In the genomic region with DNA sequence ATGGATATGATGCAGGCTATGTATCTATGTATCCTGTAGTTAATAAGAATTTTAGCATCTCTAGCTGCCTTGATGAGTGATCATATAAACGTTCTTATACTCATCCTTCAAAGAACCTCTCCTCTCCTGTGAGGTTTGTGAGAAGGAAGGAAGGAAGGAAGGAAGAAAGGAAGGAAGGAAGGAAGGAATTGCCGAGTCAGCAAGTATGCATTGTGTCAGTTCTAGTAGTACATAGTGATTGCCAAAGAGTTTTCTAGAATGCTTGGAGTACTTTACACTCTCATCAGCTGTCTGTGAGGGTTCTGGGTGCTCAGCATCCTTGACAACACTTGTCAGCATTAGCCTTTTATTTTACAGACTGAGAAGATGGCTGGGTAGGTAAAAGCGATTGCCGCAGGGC, we compare ENCODE assay signal across 22 mouse cellular contexts.
A peak's percentile ranks its signal among the peaks of the same experiment; 100 is the strongest.
DNase-seq lines count a peak whose midpoint lies in the region; ATAC-seq and TF ChIP-seq lines count a peak whose summit lies in the region.
"Had no signal": no experiment of that assay in that cellular context is flagged by ENCODE, and none has a peak within 500 bp of the region (broad histone marks: within the 10 kb centered on the region; RNA-seq: fewer than 3 reads in every experiment).

No protein-coding gene starts in this region.

- 80% methylated on average over 4 of the region's 4 CpGs for WGBS in kidney, embryonic 14.5 days
- 85% methylated on average over 4 of the region's 4 CpGs for WGBS in limb, embryonic 12.5 days
- WGBS in limb, embryonic 10.5 days, result 93% methylated on average over 4 of the region's 4 CpGs
- WGBS in heart, embryonic 12.5 days, result 81% methylated on average over 4 of the region's 4 CpGs
- WGBS in midbrain, embryonic 16.5 days, result 87% methylated on average over 4 of the region's 4 CpGs

- peak overlapping the region; percentile 37; the same call in 1 of the 2 replicates for H3K27ac ChIP-seq in kidney, embryonic 14.5 days (ENCODE audit: low read depth, low read length)
- H3K27ac ChIP-seq in limb, embryonic 12.5 days, result 0 out of 2 replicates have a peak overlapping the region, but pooled peaks have one; percentile 29
- no peak overlapping the region for H3K27ac ChIP-seq in limb, embryonic 10.5 days
- H3K27ac ChIP-seq in ES-E14 (ENCODE audit: insufficient read depth, low read depth, low read length, poor library complexity, severe bottlenecking), result no peak overlapping the region
- H3K27ac ChIP-seq in heart, embryonic 12.5 days (ENCODE audit: poor library complexity, severe bottlenecking), result no peak overlapping the region
- H3K27ac ChIP-seq in midbrain, embryonic 16.5 days (ENCODE audit: low read length), result no peak overlapping the region
- H3K27ac ChIP-seq: embryonic facial prominence, embryonic 10.5 days; embryonic facial prominence, embryonic 12.5 days; forebrain, embryonic 13.5 days; forebrain, embryonic 15.5 days had no signal

- H3K9me3 ChIP-seq in kidney, embryonic 14.5 days (ENCODE audit: control insufficient read depth, low read length), result no peaks in the 10 kb centered on the region
- no peaks in the 10 kb centered on the region for H3K9me3 ChIP-seq in limb, embryonic 12.5 days
- H3K9me3 ChIP-seq in limb, embryonic 10.5 days (replicated peaks), result no peaks in the 10 kb centered on the region
- H3K9me3 ChIP-seq in ES-E14 (ENCODE audit: control insufficient read depth, insufficient read depth, low read depth, low read length), result no peaks in the 10 kb centered on the region
- no peaks in the 10 kb centered on the region for H3K9me3 ChIP-seq in heart, embryonic 12.5 days (replicated peaks)
- H3K9me3 ChIP-seq in midbrain, embryonic 16.5 days (replicated peaks; ENCODE audit: control insufficient read depth, low read length, poor library complexity, severe bottlenecking), result no peaks in the 10 kb centered on the region
- H3K9me3 ChIP-seq: embryonic facial prominence, embryonic 10.5 days; embryonic facial prominence, embryonic 12.5 days; forebrain, embryonic 13.5 days; forebrain, embryonic 15.5 days had no signal

- H3K4me2 ChIP-seq in kidney, embryonic 14.5 days (replicated peaks; ENCODE audit: low read depth, low read length), result no peak overlapping the region
- no peak overlapping the region for H3K4me2 ChIP-seq in limb, embryonic 12.5 days
- no peak overlapping the region for H3K4me2 ChIP-seq in heart, embryonic 12.5 days
- no peak overlapping the region for H3K4me2 ChIP-seq in midbrain, embryonic 16.5 days (ENCODE audit: low read length)
- H3K4me2 ChIP-seq: embryonic facial prominence, embryonic 12.5 days; forebrain, embryonic 13.5 days; forebrain, embryonic 15.5 days had no signal

- H3K4me3 ChIP-seq in kidney, embryonic 14.5 days (ENCODE audit: low read length), result no peak overlapping the region
- no peak overlapping the region for H3K4me3 ChIP-seq in limb, embryonic 12.5 days (replicated peaks)
- H3K4me3 ChIP-seq in limb, embryonic 10.5 days, result no peak overlapping the region
- no peak overlapping the region for H3K4me3 ChIP-seq in ES-E14 (ENCODE audit: insufficient read depth in 1 of 2, low read depth in 1 of 2, low read length in 2 of 2, poor library complexity in 1 of 2, severe bottlenecking in 1 of 2)
- no peak overlapping the region for H3K4me3 ChIP-seq in heart, embryonic 12.5 days
- no peak overlapping the region for H3K4me3 ChIP-seq in midbrain, embryonic 16.5 days (ENCODE audit: low read depth, low read length)
- H3K4me3 ChIP-seq: embryonic facial prominence, embryonic 10.5 days; embryonic facial prominence, embryonic 12.5 days; forebrain, embryonic 13.5 days; forebrain, embryonic 15.5 days had no signal

- in situ Hi-C loops in ES-E14 (cut with MboI; ENCODE audit: low sequenced_read_pairs in 2 of 2, unreplicated experiment in 2 of 2), result no loop called here

- H3K4me1 ChIP-seq in kidney, embryonic 14.5 days (ENCODE audit: control insufficient read depth, insufficient read depth, low read length), result peaks cover 58% of the 10 kb centered on the region
- H3K4me1 ChIP-seq in limb, embryonic 12.5 days (replicated peaks), result peaks cover 38% of the 10 kb centered on the region
- H3K4me1 ChIP-seq in limb, embryonic 10.5 days, result peaks cover 42% of the 10 kb centered on the region
- peaks cover 9 to 15% of the 10 kb centered on the region in 2 experiments; a peak in 2 of 4 replicates for H3K4me1 ChIP-seq in ES-E14 (ENCODE audit: control insufficient read depth in 2 of 2, insufficient read depth in 2 of 2, low read length in 2 of 2, poor library complexity in 1 of 2)
- peaks cover 73% of the 10 kb centered on the region for H3K4me1 ChIP-seq in heart, embryonic 12.5 days (replicated peaks)
- peaks cover 8% of the 10 kb centered on the region for H3K4me1 ChIP-seq in midbrain, embryonic 16.5 days (ENCODE audit: control insufficient read depth, insufficient read depth, low read length)

- ATAC-seq in kidney, embryonic 14.5 days (ENCODE audit: low FRiP score, low TSS enrichment), result no peak
- ATAC-seq in limb, embryonic 12.5 days (ENCODE audit: insufficient number of reproducible peaks, insufficient read depth, low FRiP score, low TSS enrichment, low read depth), result no peak
- ATAC-seq in heart, embryonic 12.5 days (ENCODE audit: insufficient number of reproducible peaks, low FRiP score), result no peak
- ATAC-seq in midbrain, embryonic 16.5 days, result no peak
- ATAC-seq: activated CD4-positive, CD25-positive, alpha-beta regulatory T cell, adult 4 months; forebrain, embryonic 13.5 days; forebrain, embryonic 15.5 days; forebrain, postnatal 0 days; Patski had no signal

- no peaks in the 10 kb centered on the region for H3K27me3 ChIP-seq in kidney, embryonic 14.5 days (ENCODE audit: control insufficient read depth, insufficient read depth, low read length)
- no peaks in the 10 kb centered on the region for H3K27me3 ChIP-seq in limb, embryonic 12.5 days
- H3K27me3 ChIP-seq in limb, embryonic 10.5 days (ENCODE audit: low read depth, poor library complexity, severe bottlenecking), result no peaks in the 10 kb centered on the region
- no peaks in the 10 kb centered on the region for H3K27me3 ChIP-seq in heart, embryonic 12.5 days (replicated peaks)
- H3K27me3 ChIP-seq in midbrain, embryonic 16.5 days (ENCODE audit: control insufficient read depth, insufficient read depth, low read depth, low read length), result no peaks in the 10 kb centered on the region
- H3K27me3 ChIP-seq: embryonic facial prominence, embryonic 12.5 days; forebrain, embryonic 13.5 days; forebrain, embryonic 15.5 days; Patski had no signal

- DNase-seq in kidney, postnatal 36 days, result no peak
- no peak for DNase-seq in limb, embryonic 10.5 days (ENCODE audit: low spot score)
- DNase-seq in ES-E14 (ENCODE audit: low read depth, low spot score), result no peak
- DNase-seq: adrenal gland, adult 8-10 months; adrenal gland, postnatal 14 days; adrenal gland, postnatal 36 days; cerebellum, adult 11-12 months; cerebellum, adult 2 months; cerebellum, adult 9-10 months; cerebellum, postnatal 10 days; cerebellum, postnatal 25 days; forebrain, postnatal 0 days had no signal

- H3K36me3 ChIP-seq in kidney, embryonic 14.5 days (ENCODE audit: control insufficient read depth, insufficient read depth, low read length), result no peaks in the 10 kb centered on the region
- H3K36me3 ChIP-seq in limb, embryonic 12.5 days, result no peaks in the 10 kb centered on the region
- no peaks in the 10 kb centered on the region for H3K36me3 ChIP-seq in limb, embryonic 10.5 days
- no peaks in the 10 kb centered on the region for H3K36me3 ChIP-seq in ES-E14 (ENCODE audit: control insufficient read depth, insufficient read depth, low read length, poor library complexity, severe bottlenecking)
- H3K36me3 ChIP-seq in heart, embryonic 12.5 days, result peaks cover 12% of the 10 kb centered on the region
- no peaks in the 10 kb centered on the region for H3K36me3 ChIP-seq in midbrain, embryonic 16.5 days (ENCODE audit: control insufficient read depth, insufficient read depth, low read length)
- H3K36me3 ChIP-seq: embryonic facial prominence, embryonic 12.5 days; forebrain, embryonic 15.5 days had no signal

- no peak overlapping the region for H3K9ac ChIP-seq in kidney, embryonic 14.5 days (ENCODE audit: low read depth, low read length)
- H3K9ac ChIP-seq in limb, embryonic 12.5 days (replicated peaks), result no peak overlapping the region
- no peak overlapping the region for H3K9ac ChIP-seq in ES-E14 (ENCODE audit: insufficient read depth, low read depth, low read length, poor library complexity, severe bottlenecking)
- H3K9ac ChIP-seq in heart, embryonic 12.5 days, result no peak overlapping the region
- H3K9ac ChIP-seq in midbrain, embryonic 16.5 days (ENCODE audit: low read depth, low read length), result no peak overlapping the region
- H3K9ac ChIP-seq: embryonic facial prominence, embryonic 12.5 days; forebrain, embryonic 13.5 days; forebrain, embryonic 15.5 days; forebrain, postnatal 0 days had no signal

TF ChIP-seq in ES-E14, 5 proteins besides CTCF, POLR2A, EP300 and RAD21:
- TF ChIP-seq MAFK (IDR thresholded peaks at IDR 0.05; ENCODE audit: insufficient read depth, low read depth, low read length) (peak; percentile 96), CHD2 (IDR thresholded peaks at IDR 0.05; ENCODE audit: low read depth, low read length) (no peak)

Comparison
In these comparisons a context has a peak if more than half of its experiments do, and no peak if none do; other contexts are left out.
1. H3K27ac ChIP-seq: peak in kidney, embryonic 14.5 days (single experiment) and limb, embryonic 12.5 days (single experiment); none in limb, embryonic 10.5 days (single experiment), ES-E14 (single experiment), heart, embryonic 12.5 days (single experiment) and midbrain, embryonic 16.5 days (single experiment).